Mouse (Mus musculus): ENCODE measurements around the gene Padi3.
A peak's percentile ranks its signal among the peaks of the same experiment; 100 is the strongest.

DNA sequence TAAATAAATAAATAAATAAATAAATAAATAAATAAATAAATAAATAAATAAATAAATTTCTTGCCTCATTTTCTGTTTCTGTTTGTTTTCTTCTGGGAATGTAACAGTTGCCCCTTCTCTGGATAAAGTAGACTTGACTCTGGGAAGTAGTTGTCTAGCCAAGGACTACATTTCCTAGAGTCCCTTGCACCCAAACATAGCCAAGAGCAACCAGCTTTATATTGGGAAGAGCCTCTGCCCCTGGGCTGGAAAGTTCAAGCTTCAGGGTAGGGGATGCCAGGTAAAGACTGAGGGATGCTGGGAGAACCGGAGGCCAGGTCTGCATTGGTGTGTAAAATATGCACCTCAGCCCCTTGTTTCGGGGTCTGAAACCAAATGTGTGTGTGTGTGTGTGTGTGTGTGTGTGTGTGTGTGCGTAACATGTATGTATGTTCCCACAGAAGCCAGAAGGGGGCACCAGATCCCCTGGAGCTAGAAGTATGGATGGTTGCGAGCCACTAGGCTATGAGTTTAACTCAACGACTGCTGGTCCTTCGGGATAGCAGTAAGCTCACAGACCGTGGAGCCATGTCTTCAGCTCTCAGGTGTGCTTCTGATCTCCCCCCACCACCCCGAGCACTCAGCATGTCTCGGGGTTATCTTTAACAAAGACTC, 26.0 kb downstream of the Padi3 start:
- peak; percentile 17; the same call in 1 of the 2 replicates for TF ChIP-seq CTCF (IDR thresholded peaks at IDR 0.05; ENCODE audit: low read depth)
- TF ChIP-seq EP300 (IDR thresholded peaks at IDR 0.05; ENCODE audit: low read depth), result no peak
